Mouse (Mus musculus) bone marrow macrophage, adult 2 months (primary cell): ENCODE data around the gene Padi6.

Source experiments
- CTCF ChIP-seq: IDR thresholded peaks from 2 replicates; pipeline ENCODE4 v1.5.1; 2012; ENCODE audit warnings: low read depth, mild to moderate bottlenecking, low read length, moderate library complexity
- POLR2A ChIP-seq: IDR thresholded peaks from 2 replicates; pipeline ENCODE4 v1.6.1; 2012; ENCODE audit warnings: mild to moderate bottlenecking, low read depth, low read length, borderline replicate concordance

GRCm38 (mm10) chr4:140765936-140766335, 23.5 kb upstream of the Padi6 start:
- TF ChIP-seq CTCF (no peak), POLR2A (no peak)
